Comparison of ENCODE assay signal across 17 mouse cellular contexts in genomic region chr12:11348423-11348822, GRCm38 (mm10).
A peak's percentile ranks its signal among the peaks of the same experiment; 100 is the strongest.
DNase-seq lines count a peak whose midpoint lies in the region; TF ChIP-seq lines count a peak whose summit lies in the region.
"Had no signal": no experiment of that assay in that cellular context is flagged by ENCODE, and none has a peak within 500 bp of the region (broad histone marks: within the 10 kb centered on the region; RNA-seq: fewer than 3 reads in every experiment).

No protein-coding gene starts in this region.

- no peak for TF ChIP-seq CTCF in gastrocnemius, adult 2 months (IDR thresholded peaks at IDR 0.05)

- intact Hi-C loops in gastrocnemius, adult 2 months (cut with DNase I), result no loop called here
- intact Hi-C loops in gastrocnemius, postnatal 14 days (cut with DNase I; ENCODE audit: low total_unique reads), result no loop called here

- H3K4me3 ChIP-seq in gastrocnemius, adult 2 months, result no peak overlapping the region
- H3K4me3 ChIP-seq: heart, adult 2 months; lung, embryonic 15.5 days; midbrain, embryonic 12.5 days; neural tube, embryonic 12.5 days had no signal

- DNase-seq in lung, postnatal 10 days, result peak; percentile 5
- no peak for DNase-seq in lung, postnatal 36 days
- DNase-seq in frontal cortex, postnatal 14 days (ENCODE audit: low spot score in 2 of 2), result peak; percentile 44 to 45
- DNase-seq in left cerebral cortex, adult 9 months (ENCODE audit: low spot score in 2 of 2), result peak; percentile 59 to 82
- DNase-seq in telencephalon, adult 2 months (ENCODE audit: low read depth, low spot score), result peak; percentile 77
- no peak for DNase-seq in gastrocnemius, adult 2 months
- no peak for DNase-seq in gastrocnemius, postnatal 14 days
- DNase-seq: adrenal gland, postnatal 10 days; cerebellum, postnatal 36 days; heart, adult 2 months; heart, postnatal 14 days; kidney, postnatal 14 days; retina, postnatal 1 day; thymus, postnatal 36 days had no signal

- no peak overlapping the region for H3K27ac ChIP-seq in gastrocnemius, adult 2 months
- H3K27ac ChIP-seq: heart, adult 2 months; lung, embryonic 15.5 days; midbrain, embryonic 12.5 days; neural tube, embryonic 12.5 days had no signal

Comparison
In these comparisons a context has a peak if more than half of its experiments do, and no peak if none do; other contexts are left out.
1. DNase-seq: peak in lung, postnatal 10 days (single experiment), frontal cortex, postnatal 14 days (2 of 2), left cerebral cortex, adult 9 months (2 of 2) and telencephalon, adult 2 months (single experiment); none in lung, postnatal 36 days (single experiment), gastrocnemius, adult 2 months (single experiment) and gastrocnemius, postnatal 14 days (single experiment).